Mouse (Mus musculus) heart, adult 2 months (tissue): ENCODE data around the gene Asb8.

ENCODE experiments used
- CTCF ChIP-seq: fragments of 200-600 bp; IDR thresholded peaks from 2 replicates; pipeline ENCODE4 v1.8.1; 2022; ENCODE audit warnings: antibody characterized with exemption, mild to moderate bottlenecking, moderate library complexity
- POLR2A ChIP-seq: fragments of 200-500 bp; IDR thresholded peaks from 2 replicates; pipeline ENCODE4 v1.6.1; 2011; ENCODE audit warnings: mild to moderate bottlenecking, low read depth, low read length, control low read depth; ENCODE audit not compliant: insufficient read depth

GRCm38 (mm10) chr15:98168622-98169004 is 3.2 kb upstream of the Asb8 start:
- TF ChIP-seq CTCF = no peak
- no peak for TF ChIP-seq POLR2A
